Mouse (Mus musculus) limb, embryonic 10.5 days (tissue): ENCODE measurements around the gene Zbed6. TPM values are rescaled to one million over a fixed set of nuclear protein-coding genes. Genes with fewer than 3 reads are reported as not detected.

Source experiments
- DNase-seq: peaks from one replicate; pipeline ENCODE4 v3.0.0-alpha.2; 2017; ENCODE audit warnings: low spot score
- H3K27ac ChIP-seq: fragments of 300-500 bp; sonication (generic); 2 replicates; pipeline ENCODE4 v1.5.1; 2016; ENCODE audit warnings: mild to moderate bottlenecking
- H3K27me3 ChIP-seq: fragments of 300-500 bp; sonication (generic); 2 replicates; pipeline ENCODE4 v1.6.1; 2016; ENCODE audit warnings: low read depth, mild to moderate bottlenecking; ENCODE audit not compliant: poor library complexity, severe bottlenecking
- H3K36me3 ChIP-seq: fragments of 300-500 bp; sonication (generic); 2 replicates; pipeline ENCODE4 v1.6.1; 2016; ENCODE audit warnings: mild to moderate bottlenecking, moderate library complexity
- H3K4me1 ChIP-seq: fragments of 300-500 bp; sonication (generic); 2 replicates; pipeline ENCODE4 v1.6.1; 2016
- H3K4me3 ChIP-seq: fragments of 300-500 bp; sonication (generic); 2 replicates; pipeline ENCODE4 v1.5.1; 2016; ENCODE audit warnings: mild to moderate bottlenecking, moderate library complexity
- H3K9me3 ChIP-seq: fragments of 300-500 bp; sonication (generic); replicated peaks from 2 replicates; pipeline ENCODE4 v1.6.1; 2016; ENCODE audit warnings: mild to moderate bottlenecking
- WGBS: fragments of 180-500 bp; shearing (Covaris S2); methylation state at CpG from one replicate; pipeline ENCODE4 v1.1.7; 2016; 5-methylcytosine and 5-hydroxymethylcytosine counted together
- polyA plus RNA-seq: library from polyadenylated mRNA; unstranded; fragments of >200 nt; fragmentation: Nextera tagmentation; extraction: Ambion mirVana; gene quantifications from 2 replicates; pipeline ENCODE4 v1.2.1, GENCODE M21; 2016

The Zbed6 gene
- polyA plus RNA-seq, 1 experiment from 2014 or later = not detected

- peak within 1 kb of the TSS; percentile 100 for H3K27ac ChIP-seq
- peaks cover 52% of the 10 kb centered on the region for H3K36me3 ChIP-seq
- peak; percentile 99 for DNase-seq
- H3K9me3 ChIP-seq = no peaks in the 10 kb centered on the region
- H3K4me1 ChIP-seq = peaks cover 6% of the 10 kb centered on the region; the same call in 1 of the 2 replicates
- peak within 1 kb of the TSS; percentile 96 for H3K4me3 ChIP-seq
- WGBS = under 1% methylated on average over 73 of the region's 73 CpGs
- H3K27me3 ChIP-seq = no peaks in the 10 kb centered on the region
Observed at GRCm38 (mm10) chr1:133609771-133610502, 50.7 kb downstream of the Zbed6 start, which contains the start of gene Snrpe. Gene Snrpe, minus strand, starts transcription at chr1:133610291.

Other genes with a start within 250 kb of the Zbed6 start
- gene Sox13, start 236.5 kb downstream of the Zbed6 start, polyA plus RNA-seq = 10.3 and 12.9 TPM in 2 replicates
- 928 and 985 TPM in 2 replicates for gene Snrpe, start 50.6 kb downstream of the Zbed6 start, polyA plus RNA-seq
- 5.0 and 6.2 TPM in 2 replicates for gene Gm38394, start 433 bp upstream of the Zbed6 start, polyA plus RNA-seq
- 0.62 and 0.75 TPM in 2 replicates for gene Lax1, start 29.2 kb upstream of the Zbed6 start, polyA plus RNA-seq
- gene Atp2b4, start 140.2 kb upstream of the Zbed6 start, polyA plus RNA-seq = 2.5 and 3.5 TPM in 2 replicates
- gene Optc, start 247.1 kb upstream of the Zbed6 start, polyA plus RNA-seq = 0.24 and 0.41 TPM in 2 replicates